Mouse (Mus musculus): ENCODE measurements around the gene Apex1. TPM values are rescaled to one million over a fixed set of nuclear protein-coding genes. Genes with fewer than 3 reads are reported as not detected.

Gene Apex1
- 217 and 223 TPM in 2 replicates for polyA plus RNA-seq (2014; fragmentation: Nextera tagmentation; extraction: Ambion mirVana)

DNA sequence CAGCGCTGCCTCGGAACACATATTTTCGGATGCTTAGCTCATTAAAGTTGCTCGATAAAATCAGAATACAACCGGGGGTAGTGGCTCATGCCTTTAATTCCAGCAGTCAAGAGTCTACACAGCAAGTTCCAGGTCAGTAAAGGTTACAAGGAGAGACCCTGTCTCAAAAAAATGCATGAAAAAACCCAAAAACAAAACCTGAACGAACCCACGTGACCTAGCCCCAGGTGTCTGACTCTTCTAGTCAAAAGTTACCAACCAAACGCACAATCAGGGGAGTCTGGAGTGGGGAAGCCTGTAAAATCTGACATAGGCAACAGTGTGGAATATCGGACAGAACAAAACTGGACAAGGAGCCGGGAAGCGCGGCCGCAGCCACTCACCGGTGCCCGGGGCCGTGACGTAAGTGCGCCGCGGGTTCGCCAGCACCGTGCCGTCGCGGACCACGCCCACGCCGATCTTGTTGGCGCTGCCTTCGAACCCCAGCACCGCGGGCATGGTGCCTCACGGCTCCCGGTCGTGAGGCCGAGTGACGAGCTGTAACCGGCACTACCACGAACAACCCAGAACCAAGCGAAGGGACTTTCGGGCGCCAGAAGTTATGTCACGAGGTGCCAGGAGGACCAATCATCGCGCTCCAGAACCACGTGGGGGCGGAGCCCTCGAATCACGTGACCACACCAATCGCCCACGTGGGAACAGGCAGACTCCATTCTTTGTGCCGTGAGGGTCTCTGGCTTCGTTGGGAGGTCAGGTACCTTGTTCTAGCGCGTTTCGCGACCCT is at the start of gene Apex1, which contains the start of gene Osgep:
Apex1 (plus strand) TSS at position 688 of the 784 bp plus-strand sequence.
Osgep (minus strand) TSS at position 613 of the 784 bp plus-strand sequence.
- Histone ChIP-seq H3K27ac (ENCODE audit: low read length) (peak within 1 kb of the TSS; percentile 91), H3K9ac (replicated peaks; ENCODE audit: low read depth, low read length) (peak within 1 kb of the TSS; percentile 72), H3K4me3 (ENCODE audit: low read depth, low read length) (peak within 1 kb of the TSS; percentile 82), H3K27me3 (ENCODE audit: control insufficient read depth, insufficient read depth, low read length) (no peaks in the 10 kb centered on the region), H3K9me3 (ENCODE audit: control insufficient read depth, low read depth, low read length) (no peaks in the 10 kb centered on the region), H3K4me1 (ENCODE audit: control insufficient read depth, insufficient read depth, low read length) (peaks cover 15% of the 10 kb centered on the region), H3K4me2 (replicated peaks; ENCODE audit: low read depth, low read length) (peak within 1 kb of the TSS; percentile 86), H3K36me3 (ENCODE audit: control insufficient read depth, insufficient read depth, low read length) (peaks cover 27% of the 10 kb centered on the region)
- peak; percentile 96 for ATAC-seq (ENCODE audit: insufficient number of reproducible peaks, insufficient read depth, low FRiP score, low read depth)
- under 1% methylated on average over 57 of the region's 57 CpGs for WGBS

DNA sequence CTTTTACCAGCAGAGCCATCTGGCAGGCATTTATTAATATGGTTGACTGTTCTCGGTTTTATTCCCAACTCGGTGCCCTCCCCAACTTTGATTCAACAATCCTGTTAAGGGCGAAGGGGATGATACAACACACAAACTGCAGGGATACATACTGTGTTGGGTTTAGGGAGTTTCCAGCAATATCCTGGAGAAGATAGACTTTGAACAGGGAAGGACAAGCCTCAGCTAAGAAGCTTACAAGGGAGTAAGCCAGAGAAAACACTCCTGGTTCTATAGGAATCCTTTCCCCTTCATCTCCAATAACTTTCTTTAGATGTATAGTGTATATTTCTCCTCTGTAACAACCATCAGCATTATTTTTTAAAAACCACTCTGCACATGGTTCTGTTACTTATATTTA is 49.6 kb upstream of the Apex1 start:
- no peak overlapping the region for H3K4me2 ChIP-seq (replicated peaks; ENCODE audit: low read depth, low read length)
- H3K4me3 ChIP-seq (ENCODE audit: low read depth, low read length): no peak overlapping the region
- H3K9ac ChIP-seq (replicated peaks; ENCODE audit: low read depth, low read length): no peak overlapping the region
- 92% methylated on average over 3 of the region's 3 CpGs for WGBS
- ATAC-seq (ENCODE audit: insufficient number of reproducible peaks, insufficient read depth, low FRiP score, low read depth): no peak
- no peak overlapping the region for H3K27ac ChIP-seq (ENCODE audit: low read length)
- H3K27me3 ChIP-seq (ENCODE audit: control insufficient read depth, insufficient read depth, low read length): no peaks in the 10 kb centered on the region
- H3K9me3 ChIP-seq (ENCODE audit: control insufficient read depth, low read depth, low read length): no peaks in the 10 kb centered on the region
- no peaks in the 10 kb centered on the region for H3K36me3 ChIP-seq (ENCODE audit: control insufficient read depth, insufficient read depth, low read length)
- 0 out of 2 replicates have a peak, but pooled peaks cover 4% of the 10 kb centered on the region for H3K4me1 ChIP-seq (ENCODE audit: control insufficient read depth, insufficient read depth, low read length)

GRCm38 (mm10) chr14:50875591-50876230 is 49.1 kb upstream of the Apex1 start:
- Histone ChIP-seq H3K4me3 (ENCODE audit: low read depth, low read length) (no peak overlapping the region), H3K36me3 (ENCODE audit: control insufficient read depth, insufficient read depth, low read length) (no peaks in the 10 kb centered on the region), H3K9me3 (ENCODE audit: control insufficient read depth, low read depth, low read length) (no peaks in the 10 kb centered on the region), H3K4me1 (ENCODE audit: control insufficient read depth, insufficient read depth, low read length) (0 out of 2 replicates have a peak, but pooled peaks cover 2% of the 10 kb centered on the region), H3K4me2 (replicated peaks; ENCODE audit: low read depth, low read length) (no peak overlapping the region), H3K27ac (ENCODE audit: low read length) (no peak overlapping the region), H3K27me3 (ENCODE audit: control insufficient read depth, insufficient read depth, low read length) (no peaks in the 10 kb centered on the region), H3K9ac (replicated peaks; ENCODE audit: low read depth, low read length) (no peak overlapping the region)
- 77% methylated on average over 6 of the region's 6 CpGs for WGBS
- ATAC-seq (ENCODE audit: insufficient number of reproducible peaks, insufficient read depth, low FRiP score, low read depth): no peak

DNA sequence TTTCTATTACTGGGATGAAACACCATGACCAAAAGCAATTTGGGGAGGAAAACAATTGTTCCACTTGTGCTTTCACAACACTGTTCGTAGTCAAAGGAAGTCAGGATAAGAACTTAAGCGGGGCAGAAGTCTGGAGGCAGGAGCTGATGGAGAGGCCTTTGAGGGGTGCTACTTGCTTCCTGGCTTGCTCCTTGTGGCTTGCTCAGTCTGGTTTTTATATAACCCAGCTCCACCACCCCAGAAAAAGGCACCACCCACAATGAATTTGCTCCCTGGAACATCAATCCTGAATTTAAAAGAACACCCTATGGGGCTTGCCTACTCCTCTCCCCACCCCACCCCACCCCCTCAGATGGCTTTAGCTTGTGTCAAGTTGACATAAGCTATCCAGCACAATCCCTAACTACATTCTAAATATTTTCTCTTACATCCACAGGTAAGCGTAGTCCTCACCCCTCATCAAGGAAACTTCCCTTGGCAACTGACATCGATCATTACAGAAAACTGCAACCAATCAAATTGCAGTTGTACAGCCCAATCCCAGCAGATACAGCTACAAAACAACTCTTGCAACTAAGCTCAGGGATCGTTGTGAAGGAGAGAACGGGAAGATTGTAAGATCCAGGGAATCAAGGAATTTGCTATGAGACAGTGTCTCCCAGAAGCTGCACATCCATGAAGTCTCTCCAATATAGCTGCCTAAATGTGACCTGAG is 48.4 kb upstream of the Apex1 start:
- no peak overlapping the region for H3K4me3 ChIP-seq (ENCODE audit: low read depth, low read length)
- H3K9me3 ChIP-seq (ENCODE audit: control insufficient read depth, low read depth, low read length): no peaks in the 10 kb centered on the region
- WGBS: 87% methylated on average over 6 of the region's 6 CpGs
- H3K9ac ChIP-seq (replicated peaks; ENCODE audit: low read depth, low read length): no peak overlapping the region
- no peak overlapping the region for H3K27ac ChIP-seq (ENCODE audit: low read length)
- no peak for ATAC-seq (ENCODE audit: insufficient number of reproducible peaks, insufficient read depth, low FRiP score, low read depth)
- H3K36me3 ChIP-seq (ENCODE audit: control insufficient read depth, insufficient read depth, low read length): no peaks in the 10 kb centered on the region
- no peaks in the 10 kb centered on the region for H3K4me1 ChIP-seq (ENCODE audit: control insufficient read depth, insufficient read depth, low read length)
- no peak overlapping the region for H3K4me2 ChIP-seq (replicated peaks; ENCODE audit: low read depth, low read length)
- H3K27me3 ChIP-seq (ENCODE audit: control insufficient read depth, insufficient read depth, low read length): no peaks in the 10 kb centered on the region

DNA sequence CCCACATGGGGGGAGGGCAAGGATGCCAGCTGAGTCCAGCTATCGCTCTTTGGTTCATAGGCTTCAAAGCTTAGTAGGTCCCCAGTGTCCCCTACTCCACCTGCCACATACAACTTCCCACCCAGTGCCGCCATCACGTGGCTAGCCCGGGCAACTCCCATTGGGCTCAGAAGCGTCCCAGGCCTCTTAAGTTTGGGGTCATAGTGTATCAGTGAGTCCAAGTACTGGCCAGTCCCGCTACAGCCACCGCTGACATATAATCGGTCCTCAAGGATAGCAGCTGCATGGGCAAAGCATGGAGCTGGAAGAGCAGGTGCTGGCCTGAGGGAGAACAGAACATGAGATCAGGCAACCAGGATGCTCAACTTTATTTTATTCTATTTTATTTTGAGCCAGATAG is 33.1 kb upstream of the Apex1 start:
- WGBS: 90% methylated on average over 8 of the region's 8 CpGs
- Histone ChIP-seq H3K9ac (replicated peaks; ENCODE audit: low read depth, low read length) (no peak overlapping the region), H3K4me2 (replicated peaks; ENCODE audit: low read depth, low read length) (no peak overlapping the region), H3K4me3 (ENCODE audit: low read depth, low read length) (no peak overlapping the region), H3K9me3 (ENCODE audit: control insufficient read depth, low read depth, low read length) (no peaks in the 10 kb centered on the region), H3K4me1 (ENCODE audit: control insufficient read depth, insufficient read depth, low read length) (peaks cover 4% of the 10 kb centered on the region; the same call in 1 of the 2 replicates), H3K27ac (ENCODE audit: low read length) (no peak overlapping the region), H3K27me3 (ENCODE audit: control insufficient read depth, insufficient read depth, low read length) (peaks cover 2% of the 10 kb centered on the region; the same call in 1 of the 2 replicates), H3K36me3 (ENCODE audit: control insufficient read depth, insufficient read depth, low read length) (no peaks in the 10 kb centered on the region)
- no peak for ATAC-seq (ENCODE audit: insufficient number of reproducible peaks, insufficient read depth, low FRiP score, low read depth)

- Histone ChIP-seq H3K4me3 (ENCODE audit: low read depth, low read length) (no peak overlapping the region), H3K36me3 (ENCODE audit: control insufficient read depth, insufficient read depth, low read length) (no peaks in the 10 kb centered on the region), H3K9me3 (ENCODE audit: control insufficient read depth, low read depth, low read length) (no peaks in the 10 kb centered on the region), H3K4me1 (ENCODE audit: control insufficient read depth, insufficient read depth, low read length) (peaks cover 4% of the 10 kb centered on the region; the same call in 1 of the 2 replicates), H3K4me2 (replicated peaks; ENCODE audit: low read depth, low read length) (no peak overlapping the region), H3K9ac (replicated peaks; ENCODE audit: low read depth, low read length) (no peak overlapping the region), H3K27ac (ENCODE audit: low read length) (no peak overlapping the region), H3K27me3 (ENCODE audit: control insufficient read depth, insufficient read depth, low read length) (peaks cover 2% of the 10 kb centered on the region; the same call in 1 of the 2 replicates)
- 84% methylated on average over 7 of the region's 7 CpGs for WGBS
- no peak for ATAC-seq (ENCODE audit: insufficient number of reproducible peaks, insufficient read depth, low FRiP score, low read depth)
These were observed 32.7 kb upstream of the Apex1 start for GRCm38 (mm10) chr14:50892091-50892490.

- 75% methylated on average over 22 of the region's 22 CpGs for WGBS
- H3K36me3 ChIP-seq (ENCODE audit: control insufficient read depth, insufficient read depth, low read length): no peaks in the 10 kb centered on the region
- no peak overlapping the region for H3K27ac ChIP-seq (ENCODE audit: low read length)
- no peak for ATAC-seq (ENCODE audit: insufficient number of reproducible peaks, insufficient read depth, low FRiP score, low read depth)
- H3K9ac ChIP-seq (replicated peaks; ENCODE audit: low read depth, low read length): no peak overlapping the region
- peaks cover 4% of the 10 kb centered on the region; the same call in 1 of the 2 replicates for H3K4me1 ChIP-seq (ENCODE audit: control insufficient read depth, insufficient read depth, low read length)
- no peak overlapping the region for H3K4me3 ChIP-seq (ENCODE audit: low read depth, low read length)
- no peaks in the 10 kb centered on the region for H3K9me3 ChIP-seq (ENCODE audit: control insufficient read depth, low read depth, low read length)
- peaks cover 2% of the 10 kb centered on the region; the same call in 1 of the 2 replicates for H3K27me3 ChIP-seq (ENCODE audit: control insufficient read depth, insufficient read depth, low read length)
- no peak overlapping the region for H3K4me2 ChIP-seq (replicated peaks; ENCODE audit: low read depth, low read length)
These were observed 32.0 kb upstream of the Apex1 start for GRCm38 (mm10) chr14:50892541-50893459.
